ENCODE assay signal across 20 mouse cellular contexts in the genomic region with DNA sequence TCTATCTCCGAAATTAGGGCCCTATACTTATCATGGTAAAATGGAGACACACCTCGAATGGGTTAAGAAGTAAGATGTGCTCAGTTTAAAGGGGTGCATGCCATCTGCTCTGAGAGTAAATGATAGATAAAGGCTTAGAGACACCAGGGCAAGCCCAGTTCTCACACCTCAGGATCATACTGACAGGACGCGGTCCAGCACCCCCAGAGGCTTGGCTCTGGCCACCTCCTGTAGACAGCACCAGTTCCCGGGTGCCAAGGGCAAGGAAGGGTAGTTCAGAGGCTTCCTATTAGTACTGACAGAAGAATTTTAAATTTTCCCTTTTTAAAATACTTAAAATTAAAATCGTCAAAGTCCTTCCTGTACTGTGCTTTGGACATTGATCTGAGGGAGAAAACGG.
DNase-seq lines count a peak whose midpoint lies in the region; ATAC-seq and TF ChIP-seq lines count a peak whose summit lies in the region.
"Had no signal": no experiment of that assay in that cellular context is flagged by ENCODE, and none has a peak within 500 bp of the region (broad histone marks: within the 10 kb centered on the region; RNA-seq: fewer than 3 reads in every experiment).

No protein-coding gene starts in this region.

- 86% methylated on average over 7 of the region's 7 CpGs for WGBS in lung, postnatal 0 days

- H3K27me3 ChIP-seq in lung, postnatal 0 days (replicated peaks; ENCODE audit: insufficient read depth, low read length): no peaks in the 10 kb centered on the region
- H3K27me3 ChIP-seq: embryonic facial prominence, embryonic 13.5 days; hindbrain, embryonic 12.5 days; limb, embryonic 12.5 days; liver, embryonic 13.5 days; midbrain, embryonic 12.5 days had no signal

- no peak for TF ChIP-seq CTCF in lung, postnatal 0 days (IDR thresholded peaks at IDR 0.05)

- no peak for DNase-seq in cerebellum, postnatal 4 days (ENCODE audit: low spot score in 2 of 2)
- DNase-seq in brain, adult 2 months (ENCODE audit: low read depth, low spot score): peak; percentile 27
- peak; percentile 45 to 62 for DNase-seq in cerebellum, postnatal 25 days
- DNase-seq in kidney, postnatal 36 days: peak; percentile 16 to 62
- no peak for DNase-seq in frontal cortex, postnatal 10 days (ENCODE audit: low spot score in 2 of 2)
- no peak for DNase-seq in urinary bladder, adult 2 months (ENCODE audit: low spot score)
- no peak for DNase-seq in lung, postnatal 0 days (ENCODE audit: low spot score)
- DNase-seq: adrenal gland, postnatal 36 days; heart, postnatal 10 days; liver, embryonic 13.5 days; lung, embryonic 14.5 days had no signal

- H3K4me3 ChIP-seq in lung, postnatal 0 days (ENCODE audit: low read depth, low read length): no peak overlapping the region
- H3K4me3 ChIP-seq: embryonic facial prominence, embryonic 13.5 days; hindbrain, embryonic 12.5 days; limb, embryonic 12.5 days; liver, embryonic 13.5 days; midbrain, embryonic 12.5 days had no signal

- H3K9me3 ChIP-seq in lung, postnatal 0 days (ENCODE audit: low read length): no peaks in the 10 kb centered on the region
- H3K9me3 ChIP-seq: embryonic facial prominence, embryonic 13.5 days; hindbrain, embryonic 12.5 days; limb, embryonic 12.5 days; liver, embryonic 13.5 days; midbrain, embryonic 12.5 days had no signal

- no peak for TF ChIP-seq EP300 in lung, postnatal 0 days (IDR thresholded peaks at IDR 0.05)

- H3K4me2 ChIP-seq in lung, postnatal 0 days (replicated peaks; ENCODE audit: low read depth, low read length): no peak overlapping the region
- H3K4me2 ChIP-seq: embryonic facial prominence, embryonic 13.5 days; heart, embryonic 11.5 days; hindbrain, embryonic 12.5 days; limb, embryonic 12.5 days; liver, embryonic 13.5 days; lung, embryonic 14.5 days; midbrain, embryonic 12.5 days had no signal

- H3K9ac ChIP-seq in lung, postnatal 0 days (replicated peaks; ENCODE audit: low read depth): no peak overlapping the region
- H3K9ac ChIP-seq: embryonic facial prominence, embryonic 13.5 days; hindbrain, embryonic 12.5 days; limb, embryonic 12.5 days; liver, embryonic 13.5 days; lung, embryonic 14.5 days; midbrain, embryonic 12.5 days had no signal

- H3K27ac ChIP-seq in lung, postnatal 0 days (ENCODE audit: low read length): no peak overlapping the region
- H3K27ac ChIP-seq: embryonic facial prominence, embryonic 13.5 days; hindbrain, embryonic 12.5 days; limb, embryonic 12.5 days; liver, embryonic 13.5 days; macrophage; midbrain, embryonic 12.5 days had no signal

- ATAC-seq in cerebellum, adult (ENCODE audit: insufficient number of reproducible peaks, low FRiP score, low TSS enrichment): peak; percentile 64; the same call in 1 of the 2 replicates
- ATAC-seq in lung, postnatal 0 days: no peak
- ATAC-seq: activated CD4-positive, CD25-positive, alpha-beta regulatory T cell, adult 4 months; forebrain, embryonic 16.5 days had no signal

- H3K4me1 ChIP-seq in lung, postnatal 0 days (ENCODE audit: insufficient read depth, low read depth, low read length): no peaks in the 10 kb centered on the region
- H3K4me1 ChIP-seq: embryonic facial prominence, embryonic 13.5 days; hindbrain, embryonic 12.5 days; limb, embryonic 12.5 days; liver, embryonic 13.5 days; midbrain, embryonic 12.5 days had no signal

- H3K36me3 ChIP-seq in lung, postnatal 0 days (ENCODE audit: insufficient read depth, low read length): no peaks in the 10 kb centered on the region
- H3K36me3 ChIP-seq: midbrain, embryonic 12.5 days had no signal

Comparison
In these comparisons a context has a peak if more than half of its experiments do, and no peak if none do; other contexts are left out.
1. DNase-seq: peak in brain, adult 2 months (single experiment), cerebellum, postnatal 25 days (2 of 2) and kidney, postnatal 36 days (2 of 2); none in cerebellum, postnatal 4 days (0 of 2), frontal cortex, postnatal 10 days (0 of 2), urinary bladder, adult 2 months (single experiment) and lung, postnatal 0 days (single experiment).